Mouse (Mus musculus): ENCODE measurements around the gene Olfr403.
"Not testable (repeated sequence)": the region's sequence is repeated elsewhere in the genome, so short reads cannot be mapped to it uniquely, and the experiment has no call there.

Gene Olfr403

DNA sequence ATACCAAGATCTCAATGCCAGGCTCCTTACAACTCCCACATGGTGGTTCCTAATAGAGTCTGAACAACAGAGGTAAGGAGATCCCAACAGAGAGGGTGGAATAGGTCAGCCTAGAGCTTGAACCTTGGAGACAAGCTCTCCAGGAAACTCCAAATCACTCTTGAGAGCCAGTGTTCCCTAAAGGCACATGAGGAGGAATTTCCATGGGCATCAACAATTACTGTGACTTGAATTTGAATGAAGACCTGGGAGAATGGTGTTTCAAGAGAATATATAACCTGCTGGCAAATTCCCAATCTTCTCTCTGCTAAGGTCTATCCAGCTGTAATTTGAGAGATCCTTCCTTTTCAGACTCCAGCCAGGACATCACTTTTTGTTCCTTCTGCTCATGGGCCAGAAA, at the start of gene Olfr403:
Gene Olfr403, plus strand, starts transcription at position 301 of the 400 bp plus-strand sequence.
- DNase-seq (ENCODE audit: low spot score in 2 of 2): no peak

DNA sequence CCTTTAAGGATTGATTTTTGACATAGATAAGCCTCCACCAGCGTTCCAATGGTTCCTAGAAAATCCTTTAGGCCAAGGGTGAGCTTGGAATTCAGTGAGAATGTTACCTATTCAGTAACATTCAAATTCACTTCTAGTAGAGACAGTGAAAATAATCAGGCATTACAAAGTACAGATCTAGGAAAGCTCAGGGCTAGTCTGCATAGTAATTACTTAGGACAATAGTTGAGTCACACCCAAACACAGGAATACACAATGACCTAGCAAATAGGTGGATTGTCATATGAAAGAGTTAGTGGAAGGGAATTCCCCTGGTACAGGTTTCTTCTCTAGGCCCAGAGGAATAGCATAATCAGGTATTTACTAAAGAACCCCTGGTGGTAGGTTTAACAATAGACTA, 46.0 kb upstream of the Olfr403 start:
- not testable (repeated sequence) for DNase-seq (ENCODE audit: low spot score in 2 of 2)

- no peak for DNase-seq (ENCODE audit: low spot score in 2 of 2)
These were observed 40.2 kb upstream of the Olfr403 start for GRCm38 (mm10) chr11:74145866-74146265.

GRCm38 (mm10) chr11:74153229-74153628, 32.8 kb upstream of the Olfr403 start, which contains the start of gene Olfr402:
TSS of gene Olfr402 (plus strand) at chr11:74153529.
- DNase-seq (ENCODE audit: low spot score in 2 of 2): no peak

GRCm38 (mm10) chr11:74168771-74169170, 17.3 kb upstream of the Olfr403 start:
- DNase-seq (ENCODE audit: low spot score in 2 of 2): no peak

DNA sequence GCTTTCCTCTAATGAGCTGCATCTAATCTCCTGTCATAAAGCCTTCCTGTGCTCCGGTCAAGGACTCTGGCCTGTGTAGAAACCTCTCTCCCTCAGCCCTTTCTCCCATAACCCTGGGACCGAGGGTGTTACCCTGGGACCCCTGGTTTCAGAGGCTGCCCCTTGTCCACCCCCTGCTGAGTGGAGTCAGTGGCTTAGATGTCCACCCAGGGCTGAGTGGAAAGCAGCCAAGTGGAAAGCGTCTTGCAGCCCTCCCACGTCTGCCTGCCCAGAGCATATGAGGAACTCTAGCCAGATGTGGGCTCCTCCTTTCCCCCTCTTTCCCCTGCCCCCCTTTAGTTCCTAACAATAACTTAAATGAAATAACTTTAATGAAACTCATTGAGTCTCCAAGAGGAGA, 2.9 kb upstream of the Olfr403 start:
- DNase-seq (ENCODE audit: low spot score in 2 of 2): no peak

- DNase-seq (ENCODE audit: low spot score in 2 of 2): no peak
These were observed 2.3 kb upstream of the Olfr403 start for GRCm38 (mm10) chr11:74183745-74184144.

DNA sequence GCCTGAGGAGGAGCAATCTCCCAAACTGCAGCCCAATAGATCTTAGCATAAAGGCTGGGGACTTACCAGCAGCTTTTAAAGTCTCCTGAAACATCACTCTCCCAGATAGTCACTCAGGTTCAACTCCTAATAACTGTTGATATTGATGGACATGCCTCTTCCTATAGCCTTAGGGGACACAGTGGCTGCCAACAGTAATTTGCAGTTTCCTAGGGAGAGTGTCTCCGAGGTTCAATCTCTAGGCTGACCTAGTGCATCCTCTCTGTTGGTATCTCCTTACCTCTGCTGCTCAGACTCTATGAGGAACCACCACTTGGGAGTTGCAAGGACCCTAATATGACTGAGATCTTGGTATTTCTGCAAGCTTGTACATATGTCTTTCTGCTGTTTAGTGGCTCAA, 25.2 kb downstream of the Olfr403 start, which contains the start of gene Olfr43:
Gene Olfr43, minus strand, starts transcription at position 101 of the 400 bp plus-strand sequence.
- DNase-seq (ENCODE audit: low spot score in 2 of 2): no peak

- DNase-seq (ENCODE audit: low spot score in 2 of 2): no peak
These were observed 55.2 kb downstream of the Olfr403 start for GRCm38 (mm10) chr11:74241201-74241600.
